ENCODE assay signal across 25 mouse cellular contexts in the genomic region with DNA sequence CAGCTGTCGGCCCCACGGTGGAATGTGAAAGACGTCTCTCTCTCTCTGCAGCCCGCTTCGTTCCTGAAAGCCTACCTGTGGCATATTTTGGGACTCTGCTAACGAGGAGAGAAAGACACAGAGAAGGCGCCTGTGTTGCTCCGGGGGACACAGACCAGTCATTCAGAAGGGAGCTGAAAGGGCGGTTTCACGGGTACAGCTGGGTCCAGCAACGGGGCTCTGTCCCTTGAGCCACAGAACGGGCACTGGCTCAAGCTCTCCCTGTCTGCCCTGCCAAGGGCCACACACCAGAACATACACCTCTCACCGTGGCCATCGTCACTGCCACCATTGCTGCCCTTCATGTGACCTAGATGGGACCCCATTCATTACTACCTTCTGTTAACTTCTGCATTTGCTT. TPM values are rescaled to one million over a fixed set of nuclear protein-coding genes. Genes with fewer than 3 reads are reported as not detected.
"Had no signal": no experiment of that assay in that cellular context is flagged by ENCODE, and none has a peak within 500 bp of the region (broad histone marks: within the 10 kb centered on the region; RNA-seq: fewer than 3 reads in every experiment).

No protein-coding gene starts in this region.

- H3K36me3 ChIP-seq: liver, embryonic 12.5 days; liver, embryonic 15.5 days; lung, embryonic 15.5 days; midbrain, embryonic 10.5 days; midbrain, embryonic 13.5 days; neural tube, embryonic 13.5 days had no signal

- H3K4me2 ChIP-seq: liver, embryonic 12.5 days; liver, embryonic 15.5 days; lung, embryonic 15.5 days; midbrain, embryonic 13.5 days; neural tube, embryonic 13.5 days had no signal

- H3K9ac ChIP-seq: liver, embryonic 12.5 days; liver, embryonic 15.5 days; lung, embryonic 15.5 days; midbrain, embryonic 13.5 days; neural tube, embryonic 13.5 days had no signal

- H3K9me3 ChIP-seq: liver, embryonic 12.5 days; liver, embryonic 15.5 days; lung, embryonic 15.5 days; megakaryocyte, embryonic 14.5 days; midbrain, embryonic 10.5 days; midbrain, embryonic 13.5 days; neural tube, embryonic 13.5 days had no signal

- H3K27ac ChIP-seq: kidney, postnatal 0 days; liver, embryonic 12.5 days; liver, embryonic 15.5 days; lung, embryonic 15.5 days; midbrain, embryonic 10.5 days; midbrain, embryonic 13.5 days; neural tube, embryonic 13.5 days; stomach, postnatal 0 days had no signal

- H3K4me3 ChIP-seq: liver, embryonic 12.5 days; liver, embryonic 15.5 days; lung, embryonic 15.5 days; megakaryocyte, embryonic 14.5 days; midbrain, embryonic 10.5 days; midbrain, embryonic 13.5 days; myocyte; neural tube, embryonic 13.5 days had no signal

- DNase-seq: kidney, adult 2 months; kidney, postnatal 4 days; liver; lung, adult 18-20 months; lung, postnatal 10 days; lung, postnatal 36 days; retina, postnatal 1 day; thymus, adult 2 months; thymus, postnatal 14 days; thymus, postnatal 4 days had no signal

- ATAC-seq: intestine, postnatal 0 days; liver, embryonic 12.5 days; midbrain, embryonic 13.5 days; midbrain, embryonic 16.5 days had no signal

- H3K4me1 ChIP-seq: liver, embryonic 15.5 days; lung, embryonic 15.5 days; midbrain, embryonic 13.5 days had no signal

RNA-seq across cellular contexts. Expression of a gene that starts 1.5 kb away (rescaled TPM):
- total RNA-seq: monocyte, adult 5-6 weeks; neutrophil, adult 5-6 weeks had no signal
- polyA plus RNA-seq: intestine, embryonic 14.5 days; intestine, postnatal 0 days; midbrain, embryonic 10.5 days; midbrain, embryonic 13.5 days; myocyte had no signal
